Mouse (Mus musculus) bone marrow macrophage, adult 2 months (primary cell): ENCODE results near the gene Dusp12.

Experiments
- CTCF ChIP-seq: IDR thresholded peaks from 2 replicates; pipeline ENCODE4 v1.5.1; 2012; ENCODE audit warnings: low read depth, mild to moderate bottlenecking, low read length, moderate library complexity
- POLR2A ChIP-seq: IDR thresholded peaks from 2 replicates; pipeline ENCODE4 v1.6.1; 2012; ENCODE audit warnings: mild to moderate bottlenecking, low read depth, low read length, borderline replicate concordance

DNA sequence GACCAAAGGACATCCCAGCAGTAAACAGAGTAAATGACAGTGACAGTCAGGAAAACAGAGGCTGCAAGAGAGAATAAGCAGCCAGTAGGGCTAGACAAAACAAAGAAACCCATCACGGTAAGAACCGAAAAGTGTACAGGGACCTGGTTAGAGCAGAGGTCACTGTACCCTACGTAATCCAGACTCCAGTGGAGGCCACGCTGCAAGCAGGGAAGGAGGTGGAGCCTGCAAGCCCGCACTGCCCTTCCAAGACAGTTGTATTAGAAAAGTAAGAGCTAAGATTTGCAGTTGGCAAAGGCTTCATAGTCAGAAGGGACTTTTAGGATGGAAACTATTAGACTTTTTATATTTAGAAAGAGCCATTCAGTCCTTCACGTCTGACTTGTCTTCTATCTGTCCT lies 41.6 kb upstream of the Dusp12 start:
- no peak for TF ChIP-seq CTCF
- no peak for TF ChIP-seq POLR2A
